Mouse (Mus musculus) C2C12 (cell line): ENCODE data around the gene Trip10.

Source experiments
- CTCF ChIP-seq: IDR thresholded peaks from one replicate; pipeline ENCODE4 v1.5.1; 2011; ENCODE audit not compliant: control insufficient read depth, insufficient read depth, insufficient read length
- MAX ChIP-seq: IDR thresholded peaks from one replicate; pipeline ENCODE4 v1.6.1; 2011; ENCODE audit warnings: mild to moderate bottlenecking, control low read depth
- USF1 ChIP-seq: IDR thresholded peaks from one replicate; pipeline ENCODE4 v1.6.1; 2011; ENCODE audit warnings: low read depth, mild to moderate bottlenecking, control low read depth, moderate library complexity

DNA sequence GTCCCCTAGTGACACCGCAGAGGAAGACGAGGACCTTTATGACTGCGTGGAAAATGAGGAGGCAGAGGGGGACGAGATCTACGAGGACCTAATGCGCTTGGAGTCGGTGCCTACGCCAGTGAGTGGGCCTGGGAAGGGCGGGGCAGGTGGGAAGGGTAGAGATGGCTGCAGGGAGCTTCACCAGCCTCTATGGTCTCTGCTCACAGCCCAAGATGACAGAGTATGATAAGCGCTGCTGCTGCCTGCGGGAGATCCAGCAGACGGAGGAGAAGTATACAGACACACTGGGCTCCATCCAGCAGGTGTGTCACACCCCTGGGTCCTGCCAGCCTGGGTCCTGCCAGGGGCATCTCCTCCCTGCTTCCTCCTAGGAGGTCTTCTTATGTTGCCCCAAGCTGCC, 47.8 kb downstream of the Trip10 start:
- TF ChIP-seq CTCF = no peak
- no peak for TF ChIP-seq USF1
- no peak for TF ChIP-seq MAX
